Mouse (Mus musculus) heart, adult 2 months (tissue): ENCODE measurements at regions not wholly inside any gene's neighbourhood (a gene's known extent, or its start where the extent isn't known, plus 50 kb on each side); places are given as distances from the start of the nearest gene placed in this dataset.

Experiments
- CTCF ChIP-seq: fragments of 200-600 bp; IDR thresholded peaks from 2 replicates; pipeline ENCODE4 v1.8.1; 2022; ENCODE audit warnings: antibody characterized with exemption, mild to moderate bottlenecking, moderate library complexity
- POLR2A ChIP-seq: fragments of 200-500 bp; IDR thresholded peaks from 2 replicates; pipeline ENCODE4 v1.6.1; 2011; ENCODE audit warnings: mild to moderate bottlenecking, low read depth, low read length, control low read depth; ENCODE audit not compliant: insufficient read depth

- TF ChIP-seq POLR2A (no peak), CTCF (no peak)
These were observed 510.5 kb downstream of the Defb40 start for GRCm38 (mm10) chr8:18467511-18467910.
